Mouse (Mus musculus) hindbrain, embryonic 16.5 days (tissue): ENCODE data around the gene Epn2. TPM values are rescaled to one million over a fixed set of nuclear protein-coding genes. Genes with fewer than 3 reads are reported as not detected.
A peak's percentile ranks its signal among the peaks of the same experiment; 100 is the strongest.

Experiments
- ATAC-seq: fragments of 200-750 bp; cut with Nextera tagmentation; 2 replicates; pipeline ENCODE4 v1.8.0; 2017; ENCODE audit warnings: moderate TSS enrichment, moderate library complexity
- H3K27ac ChIP-seq: fragments of 300-500 bp; sonication (generic); 2 replicates; pipeline ENCODE4 v1.5.1; 2014; ENCODE audit warnings: low read depth, mild to moderate bottlenecking, control low read depth, low read length, moderate library complexity
- H3K27me3 ChIP-seq: fragments of 300-500 bp; sonication (generic); replicated peaks from 2 replicates; pipeline ENCODE4 v1.6.1; 2014; ENCODE audit warnings: low read length; ENCODE audit not compliant: control insufficient read depth, insufficient read depth
- H3K36me3 ChIP-seq: fragments of 300-500 bp; sonication (generic); 2 replicates; pipeline ENCODE4 v1.6.1; 2014; ENCODE audit warnings: mild to moderate bottlenecking, low read length, moderate library complexity, mixed read lengths; ENCODE audit not compliant: control insufficient read depth, insufficient read depth
- H3K4me1 ChIP-seq: fragments of 300-500 bp; sonication (generic); 2 replicates; pipeline ENCODE4 v1.6.1; 2014; ENCODE audit warnings: low read depth, low read length; ENCODE audit not compliant: control insufficient read depth, insufficient read depth
- H3K4me2 ChIP-seq: fragments of 300-500 bp; sonication (generic); 2 replicates; pipeline ENCODE4 v1.6.1; 2014; ENCODE audit warnings: mild to moderate bottlenecking, low read length, control low read depth, moderate library complexity
- H3K4me3 ChIP-seq: fragments of 300-500 bp; sonication (generic); 2 replicates; pipeline ENCODE4 v1.5.1; 2014; ENCODE audit warnings: mild to moderate bottlenecking, low read length, control low read depth, moderate library complexity
- H3K9ac ChIP-seq: fragments of 300-500 bp; sonication (generic); 2 replicates; pipeline ENCODE4 v1.6.1; 2014; ENCODE audit warnings: low read depth, mild to moderate bottlenecking, control low read depth, low read length, moderate library complexity
- H3K9me3 ChIP-seq: fragments of 300-500 bp; sonication (generic); 2 replicates; pipeline ENCODE4 v1.6.1; 2014; ENCODE audit warnings: mild to moderate bottlenecking, low read length, moderate library complexity; ENCODE audit not compliant: control insufficient read depth
- WGBS: fragments of 180-500 bp; shearing (Covaris S2); extraction: QIAGEN DNeasy Blood & Tissue Kit; methylation state at CpG from one replicate; pipeline ENCODE4 v1.1.7; 2014; 5-methylcytosine and 5-hydroxymethylcytosine counted together
- polyA plus RNA-seq: library from polyadenylated mRNA; unstranded; fragments of >200 nt; fragmentation: Nextera tagmentation; extraction: Ambion mirVana; gene quantifications from 2 replicates; pipeline ENCODE4 v1.2.1, GENCODE M21; 2015

Gene Epn2
- polyA plus RNA-seq, 1 experiment from 2014 or later = 66.9 TPM

- Histone ChIP-seq H3K4me2 (no peak overlapping the region), H3K4me3 (no peak overlapping the region), H3K4me1 (peaks cover 3% of the 10 kb centered on the region; the same call in 1 of the 2 replicates), H3K36me3 (no peaks in the 10 kb centered on the region), H3K27me3 (no peaks in the 10 kb centered on the region), H3K9ac (no peak overlapping the region), H3K9me3 (no peaks in the 10 kb centered on the region), H3K27ac (no peak overlapping the region)
- ATAC-seq = no peak
- WGBS = 87% methylated on average over 4 of the region's 4 CpGs
These were observed 105.9 kb downstream of the Epn2 start for GRCm38 (mm10) chr11:61473630-61474029.

GRCm38 (mm10) chr11:61470880-61471279 lies 108.6 kb downstream of the Epn2 start:
- H3K4me3 ChIP-seq = no peak overlapping the region

GRCm38 (mm10) chr11:61469317-61469917 lies 110.1 kb downstream of the Epn2 start:
- Histone ChIP-seq H3K27me3 (no peaks in the 10 kb centered on the region), H3K9ac (no peak overlapping the region), H3K9me3 (no peaks in the 10 kb centered on the region), H3K4me1 (no peaks in the 10 kb centered on the region), H3K27ac (no peak overlapping the region), H3K4me2 (no peak overlapping the region), H3K4me3 (no peak overlapping the region), H3K36me3 (no peaks in the 10 kb centered on the region)
- ATAC-seq = no peak
- 74% methylated on average over 7 of the region's 7 CpGs for WGBS

More at GRCm38 (mm10) chr11:61470880-61471279, 108.6 kb downstream of the Epn2 start:
- no peaks in the 10 kb centered on the region for H3K36me3 ChIP-seq
- H3K27me3 ChIP-seq = no peaks in the 10 kb centered on the region
- H3K9ac ChIP-seq = no peak overlapping the region
- no peak for ATAC-seq
- H3K4me2 ChIP-seq = no peak overlapping the region
- no peaks in the 10 kb centered on the region for H3K9me3 ChIP-seq
- H3K27ac ChIP-seq = no peak overlapping the region
- H3K4me1 ChIP-seq = no peaks in the 10 kb centered on the region

GRCm38 (mm10) chr11:61468534-61468933 lies 111.0 kb downstream of the Epn2 start:
- WGBS = 78% methylated on average over 4 of the region's 4 CpGs
- Histone ChIP-seq H3K27ac (no peak overlapping the region), H3K9ac (no peak overlapping the region), H3K27me3 (no peaks in the 10 kb centered on the region), H3K4me1 (no peaks in the 10 kb centered on the region), H3K4me3 (no peak overlapping the region), H3K36me3 (no peaks in the 10 kb centered on the region), H3K4me2 (no peak overlapping the region), H3K9me3 (no peaks in the 10 kb centered on the region)
- ATAC-seq = 0 out of 2 replicates have a peak, but pooled peaks have one; percentile 20

Other genes starting within 250 kb of the Epn2 start
- 0.06 TPM in 1 of 2 replicates, not detected in the other for gene Slc47a2, start 236.8 kb downstream of the Epn2 start, polyA plus RNA-seq
- gene Slc47a1, start 201.3 kb downstream of the Epn2 start, polyA plus RNA-seq = 0.69 and 1.0 TPM in 2 replicates
- gene Rnf112, start 125.6 kb downstream of the Epn2 start, polyA plus RNA-seq = 30.4 and 32.4 TPM in 2 replicates
- gene Mfap4, start 94.3 kb downstream of the Epn2 start, polyA plus RNA-seq = 49.6 and 67.9 TPM in 2 replicates
- gene Mapk7, start 85.3 kb downstream of the Epn2 start, polyA plus RNA-seq = 63.3 and 73.1 TPM in 2 replicates
- 35.2 and 36.2 TPM in 2 replicates for gene B9d1, start 74.5 kb downstream of the Epn2 start, polyA plus RNA-seq
- gene Grap, start 73.6 kb upstream of the Epn2 start, polyA plus RNA-seq = 12.0 and 12.1 TPM in 2 replicates
- gene Fam83g, start 104.4 kb upstream of the Epn2 start, polyA plus RNA-seq = 0.12 and 0.18 TPM in 2 replicates
- not detected in 2 replicates for gene Slc5a10, start 141.1 kb upstream of the Epn2 start, polyA plus RNA-seq
- 47.7 and 50.2 TPM in 2 replicates for gene Prpsap2, start 182.4 kb upstream of the Epn2 start, polyA plus RNA-seq